Mouse (Mus musculus) small intestine, adult 2 months (tissue): ENCODE data around the gene Shkbp1.

Experiments
- CTCF ChIP-seq: fragments of 200-500 bp; IDR thresholded peaks from 2 replicates; pipeline ENCODE4 v1.5.1; 2012; ENCODE audit warnings: low read depth, mild to moderate bottlenecking, control low read depth, inconsistent platforms, low read length, moderate library complexity, mixed read lengths; ENCODE audit not compliant: insufficient replicate concordance, insufficient read length; ENCODE audit errors: extremely low read depth
- POLR2A ChIP-seq: fragments of 200-500 bp; IDR thresholded peaks from 2 replicates; pipeline ENCODE4 v1.6.1; 2012; ENCODE audit warnings: low read depth, mild to moderate bottlenecking, control low read depth, inconsistent platforms, low read length, moderate library complexity

GRCm38 (mm10) chr7:27355745-27356240, at the start of gene Shkbp1:
- TF ChIP-seq POLR2A (no peak; the same call in 1 of the 2 replicates), CTCF (no peak)
